In the genomic region with DNA sequence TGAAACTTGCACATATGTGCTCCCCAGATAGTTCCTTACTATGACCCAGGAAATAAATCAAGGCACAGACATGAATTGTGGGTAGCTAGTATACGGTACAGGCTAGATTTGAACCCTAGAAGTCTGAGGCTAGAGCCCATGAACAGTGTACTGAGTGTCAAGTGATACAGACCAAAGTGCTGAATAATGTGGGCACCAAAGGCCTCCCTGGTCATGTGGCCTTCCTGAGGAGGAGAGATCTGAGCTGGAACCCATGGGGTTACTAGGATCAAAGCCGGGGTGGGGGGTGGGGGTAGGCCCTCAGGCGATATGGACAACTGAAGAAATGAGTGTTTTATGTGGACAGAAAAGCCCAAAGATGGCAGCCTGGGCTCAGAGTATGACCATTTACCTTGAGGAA, we compare ENCODE assay signal across 9 mouse cellular contexts.
DNase-seq lines count a peak whose midpoint lies in the region; ATAC-seq and TF ChIP-seq lines count a peak whose summit lies in the region.
"Had no signal": no experiment of that assay in that cellular context is flagged by ENCODE, and none has a peak within 500 bp of the region (broad histone marks: within the 10 kb centered on the region; RNA-seq: fewer than 3 reads in every experiment).

No protein-coding gene starts in this region.

- DNase-seq in forebrain, embryonic 10.5 days (ENCODE audit: extremely low spot score, low spot score): no peak
- no peak for DNase-seq in forebrain, postnatal 0 days
- DNase-seq in midbrain, embryonic 10.5 days (ENCODE audit: low spot score): no peak
- no peak for DNase-seq in midbrain, postnatal 0 days (ENCODE audit: low spot score)
- DNase-seq in layer of hippocampus, adult 11-12 months (ENCODE audit: low spot score): no peak

- H3K4me2 ChIP-seq in forebrain, postnatal 0 days (ENCODE audit: low read depth): no peak overlapping the region; the same call in 1 of the 2 replicates
- no peak overlapping the region for H3K4me2 ChIP-seq in midbrain, postnatal 0 days (ENCODE audit: low read depth, low read length, poor library complexity, severe bottlenecking)
- peak overlapping the region; percentile 67 for H3K4me2 ChIP-seq in limb, embryonic 15.5 days
- peak overlapping the region; percentile 65 for H3K4me2 ChIP-seq in stomach, embryonic 15.5 days

- H3K9ac ChIP-seq in forebrain, postnatal 0 days: no peak overlapping the region
- H3K9ac ChIP-seq in midbrain, postnatal 0 days (replicated peaks; ENCODE audit: low read length, poor library complexity, severe bottlenecking): no peak overlapping the region
- H3K9ac ChIP-seq in limb, embryonic 15.5 days: no peak overlapping the region
- no peak overlapping the region for H3K9ac ChIP-seq in stomach, embryonic 15.5 days

- WGBS in forebrain, embryonic 10.5 days: 81% methylated on average over 3 of the region's 3 CpGs
- WGBS in forebrain, postnatal 0 days: 56% methylated on average over 3 of the region's 3 CpGs
- WGBS in midbrain, embryonic 10.5 days: 81% methylated on average over 3 of the region's 3 CpGs
- 58% methylated on average over 3 of the region's 3 CpGs for WGBS in midbrain, postnatal 0 days
- WGBS in limb, embryonic 15.5 days: 51% methylated on average over 3 of the region's 3 CpGs
- 73% methylated on average over 3 of the region's 3 CpGs for whole genome bisulfite sequencing in stomach, embryonic 15.5 days

- no peak for TF ChIP-seq CTCF in forebrain, postnatal 0 days (IDR thresholded peaks at IDR 0.05; ENCODE audit: low read depth)
- TF ChIP-seq CTCF in midbrain, postnatal 0 days (IDR thresholded peaks at IDR 0.05): no peak

- H3K4me1 ChIP-seq in forebrain, embryonic 10.5 days: peaks cover 74% of the 10 kb centered on the region
- H3K4me1 ChIP-seq in forebrain, postnatal 0 days (ENCODE audit: insufficient read depth): peaks cover 14% of the 10 kb centered on the region
- peaks cover 70% of the 10 kb centered on the region for H3K4me1 ChIP-seq in midbrain, embryonic 10.5 days
- H3K4me1 ChIP-seq in midbrain, postnatal 0 days (ENCODE audit: insufficient read depth, low read length): peaks cover 11% of the 10 kb centered on the region; the same call in 1 of the 2 replicates
- H3K4me1 ChIP-seq in limb, embryonic 15.5 days: peaks cover 63% of the 10 kb centered on the region
- H3K4me1 ChIP-seq in stomach, embryonic 15.5 days: peaks cover 28% of the 10 kb centered on the region

- peak overlapping the region; percentile 59 for H3K4me3 ChIP-seq in forebrain, embryonic 10.5 days
- H3K4me3 ChIP-seq in forebrain, postnatal 0 days (ENCODE audit: low read depth, low read length): no peak overlapping the region
- peak overlapping the region; percentile 59 for H3K4me3 ChIP-seq in midbrain, embryonic 10.5 days
- H3K4me3 ChIP-seq in midbrain, postnatal 0 days (ENCODE audit: low read depth, low read length): no peak overlapping the region
- H3K4me3 ChIP-seq in limb, embryonic 15.5 days: peak overlapping the region; percentile 49
- H3K4me3 ChIP-seq in stomach, embryonic 15.5 days (replicated peaks): peak overlapping the region; percentile 49

- H3K27me3 ChIP-seq in forebrain, embryonic 10.5 days (ENCODE audit: poor library complexity, severe bottlenecking): no peaks in the 10 kb centered on the region
- no peaks in the 10 kb centered on the region for H3K27me3 ChIP-seq in forebrain, postnatal 0 days (ENCODE audit: insufficient read depth, low read length)
- no peaks in the 10 kb centered on the region for H3K27me3 ChIP-seq in midbrain, embryonic 10.5 days (ENCODE audit: low read depth, poor library complexity, severe bottlenecking)
- no peaks in the 10 kb centered on the region for H3K27me3 ChIP-seq in midbrain, postnatal 0 days (ENCODE audit: insufficient read depth, low read length)
- no peaks in the 10 kb centered on the region for H3K27me3 ChIP-seq in limb, embryonic 15.5 days
- H3K27me3 ChIP-seq in stomach, embryonic 15.5 days (replicated peaks): no peaks in the 10 kb centered on the region

- peaks cover 48% of the 10 kb centered on the region for H3K36me3 ChIP-seq in forebrain, embryonic 10.5 days (replicated peaks)
- H3K36me3 ChIP-seq in forebrain, postnatal 0 days (ENCODE audit: insufficient read depth): peaks cover 16% of the 10 kb centered on the region
- H3K36me3 ChIP-seq in midbrain, embryonic 10.5 days: peaks cover 58% of the 10 kb centered on the region
- peaks cover 16% of the 10 kb centered on the region for H3K36me3 ChIP-seq in midbrain, postnatal 0 days (ENCODE audit: insufficient read depth, low read length)
- peaks cover 26% of the 10 kb centered on the region for H3K36me3 ChIP-seq in limb, embryonic 15.5 days
- H3K36me3 ChIP-seq in stomach, embryonic 15.5 days: peaks cover 5% of the 10 kb centered on the region; the same call in 1 of the 2 replicates

- peak overlapping the region; percentile 94 for H3K27ac ChIP-seq in forebrain, embryonic 10.5 days
- H3K27ac ChIP-seq in forebrain, postnatal 0 days (ENCODE audit: low read depth, low read length): no peak overlapping the region
- H3K27ac ChIP-seq in midbrain, embryonic 10.5 days (replicated peaks): peak overlapping the region; percentile 72; the same call in 1 of the 2 replicates
- no peak overlapping the region for H3K27ac ChIP-seq in midbrain, postnatal 0 days (ENCODE audit: low read depth, low read length)
- peak overlapping the region; percentile 11; the same call in 1 of the 2 replicates for H3K27ac ChIP-seq in limb, embryonic 15.5 days
- no peak overlapping the region for H3K27ac ChIP-seq in stomach, embryonic 15.5 days

- H3K9me3 ChIP-seq in forebrain, embryonic 10.5 days: no peaks in the 10 kb centered on the region
- no peaks in the 10 kb centered on the region for H3K9me3 ChIP-seq in forebrain, postnatal 0 days (ENCODE audit: low read length)
- no peaks in the 10 kb centered on the region for H3K9me3 ChIP-seq in midbrain, embryonic 10.5 days (replicated peaks)
- H3K9me3 ChIP-seq in midbrain, postnatal 0 days (ENCODE audit: low read length): no peaks in the 10 kb centered on the region
- no peaks in the 10 kb centered on the region for H3K9me3 ChIP-seq in limb, embryonic 15.5 days
- H3K9me3 ChIP-seq in stomach, embryonic 15.5 days: no peaks in the 10 kb centered on the region

- no peak for ATAC-seq in forebrain, postnatal 0 days
- no peak for ATAC-seq in midbrain, postnatal 0 days (ENCODE audit: low FRiP score)
- ATAC-seq in limb, embryonic 15.5 days (ENCODE audit: insufficient number of reproducible peaks, low FRiP score, low TSS enrichment, low read depth): no peak
- ATAC-seq in stomach, embryonic 15.5 days (ENCODE audit: insufficient read depth, low FRiP score, low read depth): no peak
- ATAC-seq in granulocyte monocyte progenitor cell, adult 5-6 weeks (replicated peaks; ENCODE audit: poor library complexity, severe bottlenecking): no peak
- ATAC-seq: activated CD4-positive, CD25-positive, alpha-beta regulatory T cell, adult 4 months had no signal

Comparison
In these comparisons a context has a peak if more than half of its experiments do, and no peak if none do; other contexts are left out.
1. H3K27ac ChIP-seq: peak in forebrain, embryonic 10.5 days (single experiment), midbrain, embryonic 10.5 days (single experiment) and limb, embryonic 15.5 days (single experiment); none in forebrain, postnatal 0 days (single experiment), midbrain, postnatal 0 days (single experiment) and stomach, embryonic 15.5 days (single experiment).
2. H3K4me3 ChIP-seq: peak in forebrain, embryonic 10.5 days (single experiment), midbrain, embryonic 10.5 days (single experiment), limb, embryonic 15.5 days (single experiment) and stomach, embryonic 15.5 days (single experiment); none in forebrain, postnatal 0 days (single experiment) and midbrain, postnatal 0 days (single experiment).
3. H3K4me2 ChIP-seq: peak in limb, embryonic 15.5 days (single experiment) and stomach, embryonic 15.5 days (single experiment); none in forebrain, postnatal 0 days (single experiment) and midbrain, postnatal 0 days (single experiment).